Mouse (Mus musculus) lung, postnatal 14 days (tissue): ENCODE results near the gene Rhebl1.

Source experiments
- DNase-seq: peaks from one replicate; pipeline ENCODE4 v3.0.0; 2021

Gene Rhebl1

DNA sequence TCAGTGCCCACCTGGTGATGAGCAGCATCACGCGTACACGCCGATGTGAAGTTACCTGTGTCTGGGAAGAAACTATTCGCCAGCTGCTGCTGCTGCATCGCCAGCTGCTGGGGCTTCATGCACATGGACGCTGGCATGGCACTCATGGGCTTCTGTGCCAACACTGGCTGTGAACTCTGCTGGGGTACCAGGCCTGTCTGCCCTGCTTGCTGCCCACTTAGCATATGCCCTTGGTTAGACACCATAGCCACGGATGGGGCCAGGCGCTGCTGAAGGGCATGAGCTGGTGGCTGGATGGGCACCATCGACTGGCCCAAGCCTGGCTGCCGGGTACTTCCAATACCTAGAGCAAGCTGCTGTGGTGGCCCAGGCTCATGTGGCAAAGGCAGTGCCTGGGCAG is 45.2 kb downstream of the Rhebl1 start:
- no peak for DNase-seq

DNA sequence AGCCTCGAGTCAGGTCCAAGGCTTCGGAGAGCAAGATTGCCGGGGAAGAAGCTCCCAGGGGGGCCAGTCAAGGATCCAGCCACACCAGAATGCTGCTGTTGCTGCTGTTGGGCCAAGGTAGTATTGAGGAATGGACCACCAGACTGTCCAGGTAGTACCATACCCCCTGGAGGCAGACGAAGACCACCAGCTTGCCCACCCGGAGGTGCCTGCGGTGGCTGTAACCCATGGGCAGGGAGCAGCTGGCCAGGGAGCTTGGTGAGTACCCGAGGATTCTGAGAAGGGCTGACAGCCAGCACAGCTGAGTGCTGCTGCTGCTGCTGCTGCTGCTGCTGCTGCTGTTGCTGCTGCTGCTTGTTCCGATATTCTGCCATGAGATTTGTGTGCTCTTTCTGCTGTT is 48.2 kb downstream of the Rhebl1 start:
- DNase-seq = no peak

DNA sequence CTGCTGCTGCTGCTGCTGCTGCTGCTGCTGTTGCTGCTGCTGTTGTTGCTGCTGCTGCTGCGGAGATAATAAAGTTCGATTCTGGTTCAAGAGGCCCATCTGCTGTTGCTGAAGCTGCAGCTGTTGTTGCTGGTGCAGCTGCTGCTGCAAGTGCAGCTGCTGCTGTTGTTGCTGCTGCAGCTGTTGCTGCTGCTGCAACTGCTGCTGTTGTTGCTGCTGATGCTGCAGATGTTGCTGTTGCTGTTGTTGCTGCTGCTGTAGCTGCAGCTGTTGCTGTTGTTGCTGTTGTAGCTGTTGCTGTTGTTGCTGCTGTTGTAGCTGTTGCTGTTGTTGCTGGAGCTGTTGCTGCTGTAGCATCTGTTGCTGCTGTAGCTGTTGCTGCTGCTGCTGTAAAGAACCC is 49.2 kb downstream of the Rhebl1 start:
- no peak for DNase-seq

DNA sequence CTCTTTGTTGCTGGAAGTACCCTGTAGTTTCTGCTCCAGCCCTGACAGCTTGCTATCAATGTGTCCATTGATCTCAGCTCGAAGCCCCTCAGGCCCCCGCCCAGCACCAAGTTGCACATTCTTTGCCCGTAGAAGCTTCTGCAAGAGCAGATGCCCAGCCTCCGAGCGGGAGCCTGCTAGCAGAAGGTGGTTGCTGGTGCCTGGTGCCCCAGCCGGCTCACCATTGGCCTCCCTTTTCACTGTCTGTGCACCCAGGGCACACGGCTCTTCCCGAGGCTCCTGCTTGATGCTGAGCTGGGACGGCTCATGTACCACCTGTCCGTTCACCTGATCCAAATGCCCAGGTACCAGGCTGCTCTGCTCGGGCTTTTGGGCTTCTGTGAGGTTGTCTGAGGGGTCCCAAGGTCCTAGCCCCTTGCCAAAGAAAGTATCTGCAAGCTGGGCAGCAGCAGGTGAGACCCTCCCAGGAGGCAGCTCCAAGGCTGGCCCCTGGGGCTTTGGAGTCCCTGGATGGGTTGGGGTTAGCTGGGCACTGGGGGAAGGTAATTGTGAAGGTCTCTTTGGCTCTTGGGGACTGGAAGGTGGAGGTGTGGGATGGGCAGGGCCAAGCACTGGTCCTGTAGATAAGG is 50.6 kb downstream of the Rhebl1 start:
- no peak for DNase-seq

DNA sequence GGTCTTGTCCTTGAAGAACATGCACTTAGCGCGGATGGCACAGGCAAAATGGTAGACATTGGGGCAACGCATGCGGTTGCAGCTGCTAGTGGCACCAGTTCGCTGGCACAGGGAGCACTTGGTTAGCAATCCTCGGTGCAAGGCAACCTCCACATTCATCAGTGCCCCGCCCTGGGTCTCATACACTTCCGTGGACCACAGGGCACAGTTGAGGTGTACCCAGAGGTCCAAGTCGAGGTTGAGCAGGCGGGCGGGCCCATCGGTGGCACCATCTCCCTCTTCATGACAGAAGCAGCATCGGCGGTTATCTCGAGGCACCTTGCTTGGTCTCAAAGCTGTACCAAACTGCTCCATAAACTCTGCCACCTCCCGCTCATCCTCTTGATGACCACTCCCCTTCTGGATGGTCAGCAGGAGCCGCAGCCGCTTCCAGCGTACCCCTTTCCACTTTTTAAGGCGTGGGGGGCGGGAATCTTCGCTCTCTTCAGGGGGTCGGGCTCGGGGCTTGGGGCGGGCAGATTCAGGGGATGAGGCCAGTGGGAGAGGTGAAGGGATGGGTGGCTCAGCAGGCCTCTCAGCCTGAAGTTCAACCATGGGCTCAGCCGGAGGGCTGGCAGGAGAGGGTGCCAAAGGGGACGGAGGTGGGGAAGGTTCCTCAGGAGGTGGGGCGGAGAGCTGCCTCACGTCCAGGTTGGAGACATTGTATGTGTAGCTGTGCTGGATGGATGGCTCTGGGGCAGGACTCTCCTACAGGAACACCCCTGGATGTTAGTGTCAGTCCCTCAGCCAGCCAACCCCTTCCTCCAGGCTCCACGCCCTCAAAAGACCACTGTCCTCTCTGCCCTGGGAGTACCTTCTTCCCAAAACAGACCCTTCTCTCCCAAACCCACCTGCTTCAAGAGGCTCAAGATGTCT is 54.4 kb downstream of the Rhebl1 start:
- no peak for DNase-seq

DNA sequence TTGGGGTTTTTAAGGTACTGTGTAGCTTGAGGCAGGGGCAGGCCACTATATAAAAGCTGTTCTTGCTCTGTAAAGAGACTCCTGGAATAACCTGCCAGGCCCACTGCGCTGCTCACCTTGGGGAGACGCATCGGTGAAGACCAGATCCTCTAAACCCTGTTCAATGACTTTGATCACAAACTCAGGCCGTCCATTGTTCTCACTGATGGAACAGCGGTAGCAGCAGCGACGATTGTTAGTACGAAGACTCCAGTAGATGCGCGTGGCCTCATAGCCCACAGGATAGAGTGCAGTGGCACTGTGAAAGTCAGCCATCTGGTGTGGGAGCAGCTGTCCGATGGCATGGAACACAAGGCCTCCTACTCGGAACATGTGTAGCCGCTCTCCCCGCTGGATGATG is 55.2 kb downstream of the Rhebl1 start:
- DNase-seq = no peak

DNA sequence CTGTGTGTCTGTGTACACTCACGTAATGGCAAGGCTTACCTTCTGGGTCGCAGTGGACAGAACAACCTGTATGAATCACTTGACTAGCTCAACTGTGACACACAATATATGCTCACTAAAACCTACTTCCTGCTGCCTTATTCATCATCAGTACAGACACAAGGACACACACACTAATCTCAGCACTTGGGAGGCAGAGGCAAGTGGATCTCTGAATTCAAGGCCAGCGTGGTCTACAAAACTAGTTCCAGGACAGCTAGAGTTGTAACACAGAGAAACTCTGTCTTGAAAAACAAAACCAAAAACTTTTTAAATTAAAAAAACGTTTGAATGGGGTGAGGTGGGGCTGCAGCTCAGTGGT is 56.6 kb downstream of the Rhebl1 start:
- no peak for DNase-seq

DNA sequence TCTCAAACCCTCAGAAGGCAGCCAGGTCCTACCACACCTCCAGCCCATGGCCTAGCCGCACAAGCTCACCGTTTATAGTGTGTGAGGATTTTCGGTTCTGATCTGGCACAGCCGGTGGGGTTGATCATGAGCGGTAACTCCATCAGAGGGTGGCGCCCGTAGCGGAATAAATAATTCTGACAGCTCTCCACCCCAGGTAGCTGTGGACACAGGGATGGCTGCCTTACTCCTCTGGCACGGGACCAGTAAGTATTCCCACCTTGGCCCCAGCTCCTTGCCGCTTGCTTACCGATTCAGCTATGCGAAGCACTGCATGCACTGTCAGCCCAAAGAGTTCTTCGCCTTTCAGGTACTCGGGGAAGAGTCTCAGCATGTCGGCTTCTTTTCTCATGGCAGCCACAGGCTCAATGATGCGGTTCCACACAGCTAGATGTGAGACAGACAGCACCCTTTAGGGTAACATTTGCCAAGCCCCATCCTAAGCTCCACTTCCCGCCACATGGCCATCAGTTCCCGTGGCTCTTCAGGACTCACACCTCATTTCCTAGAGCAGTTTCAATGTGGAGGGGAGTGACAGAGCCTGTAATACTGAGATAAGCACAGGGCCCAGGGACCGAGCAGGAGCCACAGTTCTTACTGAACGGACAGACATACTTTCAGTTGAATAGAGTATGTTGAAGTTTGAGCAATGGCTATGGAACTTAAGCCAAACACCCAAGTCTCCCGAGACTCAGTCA is 57.2 kb downstream of the Rhebl1 start:
- DNase-seq = no peak

DNA sequence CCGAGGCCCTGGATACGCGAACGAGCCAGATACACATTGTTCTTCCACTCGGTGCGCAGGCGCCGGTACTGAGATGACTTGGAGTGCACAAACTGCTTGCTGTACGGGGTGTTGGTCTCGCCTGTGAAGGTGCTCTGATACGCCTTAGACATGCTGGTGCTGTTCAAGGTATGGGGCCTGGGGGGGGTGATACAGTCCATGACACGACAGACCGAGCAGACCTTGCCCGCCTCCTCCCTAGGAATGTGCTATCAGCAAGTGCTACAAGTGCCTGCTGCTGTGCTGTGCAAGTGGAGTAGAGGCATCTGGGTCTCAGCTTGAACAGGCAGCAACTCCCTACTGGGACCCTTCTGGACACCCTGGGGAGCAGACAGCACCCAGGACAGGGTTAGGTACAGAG is 59.0 kb downstream of the Rhebl1 start:
- no peak for DNase-seq

DNA sequence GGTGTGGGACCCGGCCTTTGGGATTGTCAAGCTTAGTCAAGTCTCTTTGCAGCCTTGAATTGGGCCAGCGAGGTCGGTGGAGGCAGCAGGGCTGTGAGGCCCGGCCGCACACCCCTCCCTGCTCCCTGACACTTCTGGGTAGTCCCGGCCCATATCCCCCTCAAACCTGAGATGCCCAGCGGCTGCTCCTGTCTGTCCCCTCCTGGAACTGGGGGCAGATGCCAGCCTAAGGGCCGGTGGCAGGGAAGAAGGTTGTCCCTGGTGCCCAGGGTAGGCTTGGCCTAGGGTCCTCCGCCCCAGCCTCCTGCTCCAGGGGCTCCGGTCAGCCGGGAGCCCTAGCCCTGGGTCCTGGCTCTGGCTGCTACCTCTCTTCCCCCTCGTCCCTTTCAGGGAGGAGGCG is 60.3 kb downstream of the Rhebl1 start:
- no peak for DNase-seq

DNA sequence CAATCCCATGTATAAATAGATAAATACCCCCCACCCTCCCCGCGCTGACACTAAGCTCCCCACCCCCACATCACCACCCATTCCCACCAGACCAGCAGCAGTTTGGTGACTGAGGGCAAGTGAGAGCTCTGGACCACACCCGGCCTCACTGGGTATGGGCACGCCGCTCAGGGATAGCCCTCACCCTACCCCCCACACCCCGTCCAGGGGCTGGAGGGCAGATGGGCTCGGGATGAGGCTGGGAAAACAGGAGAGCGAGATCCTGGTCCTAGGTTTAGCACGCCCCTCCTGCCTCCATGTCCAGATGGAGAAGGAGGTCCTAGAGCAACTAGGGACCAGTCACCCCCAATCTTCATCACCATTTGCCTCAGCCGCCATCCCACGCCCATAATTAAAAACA is 61.1 kb downstream of the Rhebl1 start:
- DNase-seq = no peak

DNA sequence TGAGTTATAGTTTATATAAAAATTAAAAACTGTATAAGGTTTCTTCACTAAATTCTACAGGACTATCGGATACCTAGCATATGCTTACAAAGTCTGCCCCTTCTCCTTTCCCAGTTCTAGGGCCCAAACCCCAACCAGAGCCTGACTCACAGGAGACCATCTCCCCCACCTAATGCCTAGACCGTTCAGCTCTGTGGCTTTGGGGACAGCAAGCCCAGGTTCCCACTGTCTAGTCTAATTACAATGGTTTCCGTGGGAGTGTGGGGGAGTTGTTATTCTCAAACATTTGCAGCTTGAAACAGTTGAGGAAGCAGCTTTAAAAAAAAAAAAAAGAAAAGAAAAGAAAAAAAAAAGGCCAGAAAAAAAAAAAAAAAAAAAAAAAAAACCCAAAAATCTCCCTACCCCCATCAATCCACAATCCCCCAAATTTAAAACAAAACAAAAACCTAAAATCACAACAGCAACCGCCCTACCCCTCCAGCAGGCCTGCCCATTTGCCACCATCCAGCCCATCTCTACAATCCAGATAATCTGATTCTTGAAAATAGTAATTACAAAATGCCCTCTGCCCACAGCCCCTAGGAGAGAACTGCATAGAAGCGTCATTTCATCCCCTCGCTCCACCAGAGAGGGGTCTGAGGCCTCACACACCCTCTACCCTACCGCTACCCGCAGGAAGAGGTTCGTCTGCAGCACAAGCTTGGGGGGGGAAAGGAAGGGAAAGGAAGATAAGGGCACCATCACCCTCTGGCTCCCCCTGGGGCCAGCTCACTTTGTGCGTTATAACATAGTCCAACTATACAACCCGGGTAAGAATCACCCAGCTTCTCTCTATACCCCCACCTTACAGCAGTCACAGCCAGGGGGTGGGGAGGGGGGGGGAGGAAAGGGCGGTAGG is 61.9 kb downstream of the Rhebl1 start:
- no peak for DNase-seq

DNA sequence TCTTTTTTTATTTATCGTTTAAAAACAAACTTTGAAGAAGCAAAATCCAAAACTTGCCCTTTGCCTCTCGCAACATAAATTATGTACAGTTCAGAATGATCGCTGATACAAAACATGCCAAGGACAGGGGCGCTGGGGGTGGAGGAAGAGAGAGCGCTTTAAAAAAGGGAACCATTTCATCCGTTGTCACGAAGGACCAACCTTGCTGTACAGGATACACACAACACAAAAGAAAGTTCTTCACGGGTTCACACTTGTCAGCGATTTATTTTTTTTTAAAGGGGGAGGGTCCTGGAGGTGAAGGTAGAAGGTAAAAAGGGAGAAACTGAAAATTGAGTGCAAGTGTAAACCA is 62.7 kb downstream of the Rhebl1 start:
- DNase-seq = no peak

DNA sequence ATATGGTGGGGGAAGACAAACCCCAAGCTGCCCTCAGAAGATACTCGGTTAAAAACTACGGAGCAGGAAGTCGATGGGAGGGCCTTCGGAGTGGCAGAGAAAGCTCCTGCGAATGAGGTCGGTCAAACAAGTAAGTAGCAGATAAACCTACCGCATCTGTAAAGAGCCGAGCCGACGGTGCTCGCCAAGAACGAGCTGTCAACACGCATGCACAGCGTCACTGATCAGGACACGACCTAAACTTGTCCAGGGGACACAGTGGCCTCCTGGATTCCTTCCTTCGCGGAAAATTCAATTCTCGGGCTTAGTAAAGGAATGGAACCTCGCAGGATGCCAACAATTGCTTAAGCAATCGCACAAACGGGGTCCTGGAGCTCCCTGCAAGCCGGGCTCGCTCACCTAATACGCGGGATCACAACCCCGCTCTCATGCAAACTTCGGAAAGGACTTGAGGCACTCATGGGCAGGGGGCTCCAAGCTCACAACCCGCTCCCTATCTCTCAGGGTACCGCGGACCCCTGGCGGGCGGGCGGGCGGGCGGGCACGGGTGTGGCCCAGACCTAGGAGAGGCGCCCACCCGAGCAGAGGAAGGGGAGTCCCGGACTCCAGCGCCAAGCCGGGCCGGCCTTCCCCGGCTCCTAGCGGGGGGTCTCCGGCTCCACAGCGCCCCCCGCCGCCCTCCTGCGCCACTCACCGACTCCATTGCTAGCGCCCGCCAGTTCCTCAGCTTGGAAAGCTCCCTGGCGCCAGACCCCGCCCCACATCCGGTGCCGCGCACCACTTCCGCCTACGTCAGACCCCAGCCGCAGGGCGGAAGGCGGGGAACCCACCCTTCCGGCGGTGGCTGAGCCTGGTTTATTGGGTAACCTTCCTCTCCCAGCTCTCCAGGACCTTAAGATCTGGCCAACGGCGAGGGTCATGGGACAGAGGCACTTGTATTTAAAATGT is 63.3 kb downstream of the Rhebl1 start, which contains the start of gene Prkag1:
Gene Prkag1 (minus strand): TSS at position 786 of the 948 bp plus-strand sequence.
- DNase-seq = peak; percentile 98
